Mouse (Mus musculus): Measurements from ENCODE around the gene Dennd5b. TPM values are rescaled to one million over a fixed set of nuclear protein-coding genes. Genes with fewer than 3 reads are reported as not detected.

Gene Dennd5b
- polyA plus RNA-seq, 1 experiment from 2014 or later, result 7.4 TPM

DNA sequence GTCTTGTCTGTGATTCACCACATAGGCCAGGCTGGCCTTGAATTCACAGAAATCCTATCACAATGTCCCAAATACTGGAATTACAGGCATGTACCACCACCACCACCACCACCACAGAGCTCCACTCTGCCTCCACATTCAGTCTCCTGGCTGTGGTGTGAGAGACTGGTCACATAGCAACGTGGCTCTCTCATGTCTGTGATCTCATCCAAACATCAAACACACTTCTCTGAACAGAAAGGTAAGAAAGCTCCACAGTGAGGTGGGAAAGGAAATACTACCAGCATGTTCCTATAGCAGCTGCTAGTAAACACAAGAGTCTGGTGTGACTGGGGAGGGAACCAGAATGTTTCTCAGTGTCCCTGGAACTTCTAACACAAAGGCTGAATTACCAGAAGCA is 140.2 kb downstream of the Dennd5b start:
- Histone ChIP-seq H3K36me3 (no peaks in the 10 kb centered on the region), H3K9ac (no peak overlapping the region), H3K4me1 (peaks cover 6% of the 10 kb centered on the region; the same call in 1 of the 2 replicates), H3K9me3 (no peaks in the 10 kb centered on the region), H3K4me2 (no peak overlapping the region), H3K4me3 (no peak overlapping the region), H3K27ac (no peak overlapping the region), H3K27me3 (no peaks in the 10 kb centered on the region)
- 24% methylated on average over 1 of the region's 1 CpGs for WGBS
- no peak for ATAC-seq (ENCODE audit: insufficient number of reproducible peaks, insufficient read depth, low FRiP score, low TSS enrichment, low read depth)

DNA sequence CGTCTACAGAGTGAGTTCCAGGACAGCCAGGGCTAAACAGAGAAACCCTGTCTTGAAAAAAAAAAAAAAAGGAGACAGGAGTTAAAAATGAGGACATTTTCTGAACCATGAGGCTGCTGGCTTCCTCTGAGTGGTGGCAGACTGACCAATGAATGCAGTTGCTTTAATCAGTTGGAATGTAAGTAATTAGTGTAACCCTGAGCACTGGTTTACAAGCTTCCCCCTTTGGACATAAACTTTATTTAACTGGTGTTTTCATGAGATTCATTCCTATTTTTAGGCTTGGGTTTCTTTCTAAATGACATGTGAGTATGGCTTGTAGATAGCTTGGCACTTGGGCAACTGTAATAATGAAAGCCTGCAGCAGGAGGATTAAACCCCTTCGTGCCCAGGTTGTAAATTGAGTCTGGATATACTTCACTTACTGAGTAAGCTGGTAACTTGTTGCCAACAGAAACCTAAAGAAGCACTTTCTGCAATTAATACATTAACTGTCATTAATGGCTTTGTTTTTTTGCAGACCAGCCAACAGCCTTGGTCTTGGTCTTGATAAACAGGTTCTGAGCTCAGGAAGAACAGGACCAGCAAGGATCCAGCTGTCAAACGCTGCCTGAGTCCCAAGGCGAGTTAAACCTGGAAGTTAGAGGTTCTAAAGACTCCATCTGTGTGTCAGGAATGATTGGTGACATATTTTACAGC is 141.8 kb downstream of the Dennd5b start:
- no peaks in the 10 kb centered on the region for H3K36me3 ChIP-seq

DNA sequence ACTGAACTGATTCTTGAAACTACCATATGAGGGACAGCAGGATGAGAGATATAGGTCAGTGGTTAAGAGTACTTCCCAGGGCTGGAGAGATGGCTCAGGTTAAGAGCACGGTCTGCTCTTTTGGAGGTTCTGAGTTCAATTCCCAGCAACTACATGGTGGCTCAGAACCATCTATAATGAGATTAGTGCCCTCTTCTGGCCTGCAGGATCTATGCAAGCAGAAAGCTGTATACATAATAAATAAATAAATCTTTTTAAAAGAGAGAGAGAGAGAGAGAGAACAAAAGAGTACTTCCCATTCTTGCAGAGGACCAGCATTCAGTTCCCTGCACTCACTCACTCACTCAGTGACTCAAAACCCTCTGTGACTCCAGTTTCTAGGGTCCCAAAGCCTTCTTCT is 142.8 kb downstream of the Dennd5b start:
- Histone ChIP-seq H3K9ac (no peak overlapping the region), H3K4me2 (no peak overlapping the region), H3K27ac (no peak overlapping the region), H3K4me1 (peaks cover 6% of the 10 kb centered on the region; the same call in 1 of the 2 replicates), H3K4me3 (no peak overlapping the region), H3K9me3 (no peaks in the 10 kb centered on the region), H3K27me3 (no peaks in the 10 kb centered on the region), H3K36me3 (no peaks in the 10 kb centered on the region)
- ATAC-seq (ENCODE audit: insufficient number of reproducible peaks, insufficient read depth, low FRiP score, low TSS enrichment, low read depth), result no peak
- WGBS, result 94% methylated on average over 1 of the region's 1 CpGs

More for the DNA sequence above, 141.8 kb downstream of the Dennd5b start:
- WGBS, result 45% methylated on average over 4 of the region's 4 CpGs
- ATAC-seq (ENCODE audit: insufficient number of reproducible peaks, insufficient read depth, low FRiP score, low TSS enrichment, low read depth), result no peak
- Histone ChIP-seq H3K4me2 (no peak overlapping the region), H3K4me3 (no peak overlapping the region), H3K4me1 (peaks cover 6% of the 10 kb centered on the region; the same call in 1 of the 2 replicates), H3K9ac (no peak overlapping the region), H3K9me3 (no peaks in the 10 kb centered on the region), H3K27me3 (no peaks in the 10 kb centered on the region), H3K27ac (0 out of 2 replicates have a peak overlapping the region, but pooled peaks have one; percentile 24)

DNA sequence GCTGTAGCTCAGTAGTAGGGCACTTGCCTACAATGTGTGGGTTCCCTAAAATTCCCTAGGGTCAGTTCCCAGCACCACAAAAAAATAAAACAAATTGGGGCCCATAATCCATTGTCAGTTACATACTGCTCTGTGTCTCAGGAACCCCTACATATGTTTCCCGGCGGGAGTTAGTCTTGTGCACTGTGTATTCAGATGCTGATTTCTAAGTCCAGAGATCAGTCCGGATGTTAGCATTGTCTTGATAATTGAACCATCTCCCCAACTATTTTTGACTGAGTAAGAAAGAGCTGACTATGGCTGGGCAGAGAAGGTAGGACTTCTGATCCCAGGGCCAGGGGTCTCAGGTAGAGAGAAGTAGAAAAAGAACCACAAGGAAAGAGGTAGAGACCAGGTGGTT is 144.4 kb downstream of the Dennd5b start:
- WGBS, result 88% methylated on average over 3 of the region's 3 CpGs
- ATAC-seq (ENCODE audit: insufficient number of reproducible peaks, insufficient read depth, low FRiP score, low TSS enrichment, low read depth), result no peak
- H3K4me1 ChIP-seq, result peaks cover 6% of the 10 kb centered on the region; the same call in 1 of the 2 replicates

DNA sequence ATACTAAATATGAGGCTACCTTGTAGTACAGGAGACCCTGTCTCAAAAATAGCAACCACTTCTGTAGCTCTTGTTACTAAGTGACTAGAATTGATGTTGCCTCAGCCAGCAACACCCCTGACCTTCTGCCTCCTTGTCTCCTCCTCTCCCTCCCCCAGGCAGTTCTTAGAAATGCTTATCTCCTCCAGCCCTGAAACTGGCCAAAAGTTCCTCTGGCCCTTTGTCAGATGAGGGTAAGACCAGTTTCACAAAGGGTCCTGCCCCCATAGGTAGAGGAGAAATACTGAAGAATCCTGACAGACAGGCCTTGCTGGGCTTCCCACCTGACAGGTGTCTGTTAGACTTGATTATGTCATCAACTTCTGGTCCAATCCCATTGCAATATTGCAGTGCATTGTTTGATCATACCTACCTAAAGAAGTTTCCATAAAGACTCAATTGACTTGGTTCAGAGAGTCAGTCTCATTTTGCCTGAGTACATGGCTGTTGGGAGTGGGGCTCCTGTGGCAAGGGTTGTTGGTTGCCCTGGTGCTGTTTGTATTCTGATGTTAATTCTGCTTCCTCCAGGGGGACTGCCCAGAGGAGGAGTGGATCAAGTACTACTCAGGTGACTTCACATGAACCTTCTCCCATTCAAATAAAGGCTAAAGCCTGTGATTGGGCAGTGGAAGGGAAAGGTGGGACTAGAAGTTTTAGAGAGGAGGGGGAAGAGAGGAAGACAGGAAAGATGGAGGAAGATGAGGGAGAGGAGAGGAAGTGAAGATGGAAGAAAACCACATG is 145.6 kb downstream of the Dennd5b start:
- Histone ChIP-seq H3K4me2 (no peak overlapping the region), H3K9me3 (no peaks in the 10 kb centered on the region), H3K4me3 (no peak overlapping the region), H3K4me1 (peaks cover 6% of the 10 kb centered on the region; the same call in 1 of the 2 replicates), H3K27ac (no peak overlapping the region), H3K27me3 (no peaks in the 10 kb centered on the region), H3K9ac (no peak overlapping the region), H3K36me3 (no peaks in the 10 kb centered on the region)
- ATAC-seq (ENCODE audit: insufficient number of reproducible peaks, insufficient read depth, low FRiP score, low TSS enrichment, low read depth), result no peak

More for the DNA sequence above, 144.4 kb downstream of the Dennd5b start:
- H3K4me3 ChIP-seq, result no peak overlapping the region
- no peak overlapping the region for H3K4me2 ChIP-seq
- H3K27me3 ChIP-seq, result no peaks in the 10 kb centered on the region
- H3K9me3 ChIP-seq, result no peaks in the 10 kb centered on the region
- H3K9ac ChIP-seq, result no peak overlapping the region
- no peak overlapping the region for H3K27ac ChIP-seq
- H3K36me3 ChIP-seq, result no peaks in the 10 kb centered on the region

DNA sequence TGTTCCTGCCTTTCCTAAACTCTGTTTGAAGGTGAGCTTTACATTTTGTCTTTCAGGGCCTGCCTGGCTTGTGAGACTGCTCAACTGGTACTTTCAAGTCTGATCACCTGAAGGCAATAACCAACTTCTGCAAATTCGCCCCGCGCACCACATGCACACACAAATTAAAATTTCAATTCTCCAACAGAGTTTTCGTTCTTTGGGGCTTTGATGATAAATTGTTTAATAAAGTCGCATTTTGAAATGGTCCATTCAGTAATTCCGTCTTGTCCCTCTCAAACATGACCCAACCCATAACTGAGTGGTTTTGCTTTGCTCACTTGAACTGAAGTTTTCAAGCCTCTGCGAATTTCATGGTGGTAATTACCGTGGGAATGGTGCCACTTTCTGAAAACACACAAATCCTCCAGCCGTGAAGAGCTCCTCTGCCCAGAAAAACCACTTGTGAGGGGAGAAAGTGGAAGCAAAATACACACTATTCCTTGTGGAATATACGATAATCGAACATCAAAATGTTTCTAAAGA is 154.5 kb downstream of the Dennd5b start:
- peak overlapping the region; percentile 91 for H3K4me3 ChIP-seq
- peaks cover 16% of the 10 kb centered on the region for H3K4me1 ChIP-seq
- H3K9me3 ChIP-seq, result no peaks in the 10 kb centered on the region
- H3K4me2 ChIP-seq, result peak overlapping the region; percentile 71
- peak overlapping the region; percentile 96 for H3K9ac ChIP-seq
- no peaks in the 10 kb centered on the region for H3K27me3 ChIP-seq
- no peaks in the 10 kb centered on the region for H3K36me3 ChIP-seq
- ATAC-seq (ENCODE audit: insufficient number of reproducible peaks, insufficient read depth, low FRiP score, low TSS enrichment, low read depth), result no peak
- WGBS, result 29% methylated on average over 11 of the region's 11 CpGs
- peak overlapping the region; percentile 96 for H3K27ac ChIP-seq

DNA sequence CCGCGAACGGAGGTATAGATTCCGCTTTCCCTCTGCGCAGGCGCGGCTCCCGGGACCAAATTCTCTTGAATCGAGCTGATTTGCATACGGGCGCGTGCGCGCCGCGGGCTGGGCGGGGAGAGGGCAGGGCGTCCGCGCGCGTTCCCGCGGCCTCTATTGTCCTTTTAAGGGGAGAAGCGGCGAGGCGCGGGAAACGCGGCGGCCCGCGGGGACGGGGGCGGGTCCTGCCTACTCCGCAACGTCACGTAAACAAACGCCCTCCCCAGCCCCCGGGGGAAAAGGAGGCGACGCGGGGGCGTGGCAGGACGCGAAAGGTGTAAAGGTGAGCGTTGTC is 155.1 kb downstream of the Dennd5b start, which contains the start of gene Sinhcaf:
Gene Sinhcaf (minus strand): TSS at position 59 of the 334 bp plus-strand sequence.
- Histone ChIP-seq H3K36me3 (no peaks in the 10 kb centered on the region), H3K27me3 (no peaks in the 10 kb centered on the region), H3K4me3 (peak within 1 kb of the TSS; percentile 91), H3K9me3 (no peaks in the 10 kb centered on the region), H3K4me1 (peaks cover 20% of the 10 kb centered on the region), H3K27ac (peak within 1 kb of the TSS; percentile 96), H3K4me2 (peak within 1 kb of the TSS; percentile 71), H3K9ac (peak within 1 kb of the TSS; percentile 96)
- under 1% methylated on average over 39 of the region's 47 CpGs for WGBS
- peak; percentile 81 for ATAC-seq (ENCODE audit: insufficient number of reproducible peaks, insufficient read depth, low FRiP score, low TSS enrichment, low read depth)

DNA sequence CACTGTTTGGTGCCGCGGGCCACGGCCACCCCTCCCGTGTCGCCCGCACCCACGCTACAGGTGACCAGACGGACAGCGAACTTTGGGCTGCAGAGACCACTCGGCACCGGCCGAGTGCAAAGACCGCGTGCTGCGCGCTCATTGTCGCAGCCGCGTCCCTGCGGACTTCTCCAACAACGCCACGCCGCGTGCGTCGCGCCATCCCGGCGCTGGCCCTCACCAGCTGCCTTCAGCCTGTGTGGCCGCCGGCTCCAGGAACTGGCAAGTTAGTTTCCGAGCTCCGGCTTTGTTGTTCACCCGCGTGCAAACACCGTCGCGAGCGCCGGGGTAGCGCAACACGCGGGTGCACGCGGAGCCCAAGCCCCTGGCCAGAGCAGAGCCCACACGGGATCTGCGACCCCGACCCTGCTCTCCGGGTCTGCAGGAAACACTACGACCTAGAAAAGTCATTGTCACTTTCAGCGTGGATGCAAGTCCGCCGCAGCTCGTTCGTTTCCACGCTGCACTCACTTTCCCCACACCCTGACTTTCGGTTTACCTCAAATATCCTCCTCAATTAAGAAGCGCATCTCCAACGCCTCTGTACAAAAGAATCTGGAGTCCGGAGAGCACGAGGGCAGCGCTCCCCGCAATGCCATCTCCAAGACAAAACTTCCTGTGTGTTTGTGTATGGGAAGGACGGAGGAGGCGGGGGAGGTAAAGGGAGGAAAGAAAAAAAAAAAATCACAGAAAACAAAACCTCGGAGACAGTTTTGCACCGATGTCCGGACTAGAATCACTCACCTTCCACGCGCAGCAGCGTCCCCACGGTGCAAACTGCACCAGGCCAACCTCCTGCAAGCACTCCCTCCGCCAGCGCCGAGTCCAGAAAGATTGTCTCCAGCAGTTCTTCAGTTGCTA is 155.7 kb downstream of the Dennd5b start:
- Histone ChIP-seq H3K9me3 (no peaks in the 10 kb centered on the region), H3K27me3 (no peaks in the 10 kb centered on the region), H3K4me1 (peaks cover 20% of the 10 kb centered on the region), H3K36me3 (no peaks in the 10 kb centered on the region), H3K4me3 (peak overlapping the region; percentile 91), H3K4me2 (peak overlapping the region; percentile 71), H3K9ac (peak overlapping the region; percentile 96), H3K27ac (peak overlapping the region; percentile 96)
- no peak for ATAC-seq (ENCODE audit: insufficient number of reproducible peaks, insufficient read depth, low FRiP score, low TSS enrichment, low read depth)
- WGBS, result under 1% methylated on average over 75 of the region's 75 CpGs

DNA sequence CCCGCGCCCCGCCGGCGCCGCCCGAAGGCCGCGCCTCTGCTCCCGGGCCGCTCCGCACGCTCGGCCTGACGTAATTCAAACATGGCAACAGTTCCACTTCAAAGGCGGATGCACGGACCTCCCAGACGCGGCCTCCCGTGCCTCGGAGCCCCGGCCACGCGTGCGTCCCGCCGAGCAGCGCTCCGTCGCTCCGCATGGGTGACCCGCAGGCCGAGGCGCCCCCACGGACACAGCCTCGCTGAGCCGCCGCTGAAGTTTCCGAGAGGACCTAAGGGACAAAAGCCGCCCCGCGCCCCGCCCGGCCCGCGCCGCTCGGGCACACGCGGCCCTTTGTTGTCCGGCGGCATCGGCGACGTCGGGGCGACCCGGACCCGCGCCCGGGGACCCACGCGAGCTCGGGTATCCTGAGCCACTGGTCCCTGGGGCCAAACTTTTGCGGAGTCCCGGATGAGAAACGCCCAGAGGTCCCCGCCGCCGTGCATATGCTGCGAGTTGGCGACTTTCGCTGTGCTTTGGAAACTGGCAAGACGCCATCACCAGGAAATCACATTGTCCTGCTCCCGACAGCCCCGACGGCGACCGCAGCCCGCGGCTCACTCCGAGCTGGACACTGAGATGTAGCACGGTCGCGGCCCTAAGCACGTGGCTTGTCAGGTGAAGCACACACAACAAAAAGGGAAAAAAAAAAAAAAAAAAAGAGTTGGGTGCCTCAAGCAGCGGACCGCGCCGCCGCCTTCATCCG is 156.5 kb downstream of the Dennd5b start:
- peak; percentile 54 for ATAC-seq (ENCODE audit: insufficient number of reproducible peaks, insufficient read depth, low FRiP score, low TSS enrichment, low read depth)
- WGBS, result 0% methylated on average over 91 of the region's 92 CpGs
- peak overlapping the region; percentile 71 for H3K4me2 ChIP-seq
- H3K27me3 ChIP-seq, result no peaks in the 10 kb centered on the region
- H3K4me3 ChIP-seq, result peak overlapping the region; percentile 91
- no peaks in the 10 kb centered on the region for H3K36me3 ChIP-seq
- H3K9me3 ChIP-seq, result no peaks in the 10 kb centered on the region
- H3K27ac ChIP-seq, result peak overlapping the region; percentile 96
- H3K4me1 ChIP-seq, result peaks cover 20% of the 10 kb centered on the region
- H3K9ac ChIP-seq, result peak overlapping the region; percentile 96

DNA sequence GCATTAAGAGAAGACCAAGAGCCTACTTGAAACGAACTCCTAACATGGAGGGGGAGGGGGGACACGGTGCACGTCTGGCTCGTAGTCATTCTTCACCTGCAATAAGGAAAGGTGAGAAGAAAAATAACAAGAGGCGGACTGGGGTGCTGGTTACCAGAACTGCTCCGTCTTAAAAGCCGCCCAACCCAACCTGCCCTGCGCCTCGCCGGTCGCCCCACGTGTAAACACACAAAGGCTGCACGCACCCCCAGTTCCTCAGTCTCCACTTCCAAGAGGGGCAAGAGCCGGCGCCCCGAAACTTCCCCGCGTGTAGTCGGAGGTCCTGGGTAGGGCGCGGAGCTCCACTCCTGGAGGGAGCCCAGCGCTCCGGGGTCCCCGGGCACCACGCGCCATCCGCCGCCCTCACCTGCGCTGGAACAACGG is 157.1 kb downstream of the Dennd5b start:
- WGBS, result 1% methylated on average over 27 of the region's 30 CpGs
- Histone ChIP-seq H3K4me3 (peak overlapping the region; percentile 91), H3K27me3 (no peaks in the 10 kb centered on the region), H3K9ac (peak overlapping the region; percentile 96), H3K36me3 (no peaks in the 10 kb centered on the region), H3K9me3 (no peaks in the 10 kb centered on the region), H3K27ac (peak overlapping the region; percentile 96), H3K4me2 (peak overlapping the region; percentile 71), H3K4me1 (peaks cover 20% of the 10 kb centered on the region)
- peak; percentile 43 for ATAC-seq (ENCODE audit: insufficient number of reproducible peaks, insufficient read depth, low FRiP score, low TSS enrichment, low read depth)

Measured in embryonic facial prominence, embryonic 13.5 days (tissue).